Mouse (Mus musculus) layer of hippocampus, adult 18-20 months (tissue): Measurements from ENCODE around the gene Trim38. TPM values are rescaled to one million over a fixed set of nuclear protein-coding genes. Genes with fewer than 3 reads are reported as not detected.

ENCODE experiments used
- DNase-seq, 2 experiments: peaks; one replicate each; pipeline ENCODE4 v3.0.0; 2022; ENCODE audit warnings: low spot score in 2 of 2
- total RNA-seq, 2 experiments: library from RNA; stranded (reverse); gene quantifications; 2 replicates each; pipeline ENCODE4 v1.2.3; 2021

Gene Trim38
- total RNA-seq, 2 experiments from 2014 or later, result not detected

DNA sequence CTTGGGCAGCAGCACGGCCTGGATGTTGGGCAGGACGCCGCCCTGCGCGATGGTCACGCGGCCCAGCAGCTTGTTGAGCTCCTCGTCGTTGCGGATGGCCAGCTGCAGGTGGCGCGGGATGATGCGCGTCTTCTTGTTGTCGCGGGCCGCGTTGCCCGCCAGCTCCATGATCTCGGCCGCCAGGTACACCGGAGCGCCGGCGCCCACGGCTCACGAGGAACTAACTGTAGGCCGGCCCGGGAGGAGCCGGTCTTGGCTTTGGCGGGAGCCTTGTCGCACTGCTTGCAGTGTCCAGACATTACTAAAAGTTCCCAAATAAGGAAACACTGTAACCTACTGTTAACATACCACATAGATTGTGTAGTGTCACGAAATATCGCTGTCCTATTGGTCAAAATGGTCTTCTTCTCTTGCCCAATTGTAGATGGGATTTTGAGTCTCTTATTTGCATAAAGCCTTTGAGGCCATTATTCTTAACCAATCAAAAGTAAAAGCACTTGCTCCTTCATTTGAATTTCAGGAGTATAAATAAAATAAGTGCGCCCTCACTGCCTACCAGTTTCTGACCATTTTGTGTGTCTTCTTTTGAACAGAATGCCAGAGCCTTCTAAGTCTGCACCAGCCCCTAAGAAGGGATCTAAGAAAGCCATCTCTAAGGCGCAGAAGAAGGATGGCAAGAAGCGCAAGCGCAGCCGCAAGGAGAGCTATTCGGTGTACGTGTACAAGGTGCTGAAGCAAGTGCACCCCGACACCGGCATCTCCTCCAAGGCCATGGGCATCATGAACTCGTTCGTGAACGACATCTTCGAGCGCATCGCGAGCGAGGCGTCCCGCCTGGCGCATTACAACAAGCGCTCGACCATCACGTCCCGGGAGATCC, 23.3 kb upstream of the Trim38 start, which contains the start of gene Hist1h2bb:
TSS of gene Hist1h2bb (plus strand) at position 534 of the 880 bp plus-strand sequence.
- peak; percentile 73 to 91 for DNase-seq

DNA sequence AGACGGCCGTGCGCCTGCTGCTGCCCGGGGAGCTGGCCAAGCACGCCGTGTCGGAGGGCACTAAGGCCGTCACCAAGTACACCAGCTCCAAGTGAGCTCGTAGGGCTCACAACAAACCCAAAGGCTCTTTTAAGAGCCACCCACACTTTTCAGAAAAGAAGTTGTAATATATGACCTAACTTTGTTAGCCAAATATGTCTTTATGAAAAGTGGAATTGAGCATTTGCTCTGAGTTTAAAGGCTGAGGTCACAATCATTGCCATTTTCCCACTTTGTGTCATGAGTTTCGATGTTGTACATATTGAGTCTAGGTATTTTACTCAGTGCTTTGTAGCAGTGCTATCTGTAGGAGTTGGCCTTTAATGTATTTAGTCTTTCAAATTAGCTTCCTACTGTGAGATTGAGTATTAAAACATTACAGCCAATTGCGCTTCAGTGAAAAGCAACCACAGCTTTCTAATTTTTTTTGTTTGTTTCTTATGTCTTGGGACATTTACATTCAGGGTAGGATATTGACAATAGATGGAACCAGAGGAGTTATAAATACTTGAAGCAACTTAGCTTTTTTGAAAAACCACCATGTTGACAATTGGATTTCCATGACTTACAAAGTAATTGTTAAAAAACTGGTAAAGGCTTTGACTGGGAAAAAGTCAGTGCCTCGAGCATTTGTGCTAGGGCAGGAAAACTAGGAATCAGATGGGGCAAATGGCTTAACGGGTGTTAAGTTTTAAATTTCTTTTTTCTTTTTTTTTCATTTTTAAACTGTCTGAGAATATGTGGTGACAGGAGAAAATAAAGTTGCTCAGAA, 22.4 kb upstream of the Trim38 start:
- DNase-seq, result no peak

DNA sequence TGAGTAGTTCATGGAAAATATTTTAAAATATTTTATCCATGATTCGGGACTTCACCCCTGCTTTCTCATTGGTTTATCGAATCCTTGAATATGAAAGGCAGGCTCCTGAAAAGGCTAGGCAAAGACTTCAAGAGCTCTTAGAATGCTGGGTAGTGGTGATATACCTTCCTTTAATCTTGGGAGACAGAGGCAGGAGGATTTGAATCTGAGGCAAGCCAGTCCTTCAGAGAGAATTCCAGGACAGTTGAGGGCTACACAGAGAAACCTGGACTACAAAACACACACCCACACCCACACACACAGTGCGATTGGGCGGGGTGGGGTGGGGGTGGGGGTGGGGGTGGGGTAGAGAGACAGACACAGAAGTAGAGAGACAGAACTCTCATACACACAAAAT, 21.8 kb upstream of the Trim38 start:
- no peak for DNase-seq

DNA sequence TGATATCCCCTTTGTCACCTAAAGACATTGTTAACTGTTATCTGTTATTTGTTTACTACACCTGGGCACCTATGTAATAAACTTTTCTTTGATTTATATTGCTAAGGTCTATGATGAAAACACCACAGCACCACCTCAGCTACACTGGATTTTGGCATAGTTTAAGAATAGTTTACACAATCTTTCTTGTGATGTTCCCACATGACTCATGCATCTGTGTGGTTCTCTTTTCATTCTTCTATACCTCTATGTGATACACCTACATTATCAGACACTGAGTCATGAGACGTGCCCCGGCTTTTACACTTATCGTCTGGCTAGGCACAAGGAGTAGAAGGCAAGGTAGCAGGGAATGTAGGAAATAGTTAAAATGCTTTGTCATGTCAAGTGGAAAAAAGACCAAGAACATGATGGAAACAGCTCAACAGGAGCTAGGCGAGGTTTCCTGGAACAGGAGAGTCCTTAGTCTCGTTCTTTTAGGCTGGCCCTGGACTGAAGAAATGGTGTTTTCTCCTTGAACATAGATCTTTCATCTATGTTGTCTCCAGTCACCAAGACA, 20.1 kb upstream of the Trim38 start:
- DNase-seq, result no peak

DNA sequence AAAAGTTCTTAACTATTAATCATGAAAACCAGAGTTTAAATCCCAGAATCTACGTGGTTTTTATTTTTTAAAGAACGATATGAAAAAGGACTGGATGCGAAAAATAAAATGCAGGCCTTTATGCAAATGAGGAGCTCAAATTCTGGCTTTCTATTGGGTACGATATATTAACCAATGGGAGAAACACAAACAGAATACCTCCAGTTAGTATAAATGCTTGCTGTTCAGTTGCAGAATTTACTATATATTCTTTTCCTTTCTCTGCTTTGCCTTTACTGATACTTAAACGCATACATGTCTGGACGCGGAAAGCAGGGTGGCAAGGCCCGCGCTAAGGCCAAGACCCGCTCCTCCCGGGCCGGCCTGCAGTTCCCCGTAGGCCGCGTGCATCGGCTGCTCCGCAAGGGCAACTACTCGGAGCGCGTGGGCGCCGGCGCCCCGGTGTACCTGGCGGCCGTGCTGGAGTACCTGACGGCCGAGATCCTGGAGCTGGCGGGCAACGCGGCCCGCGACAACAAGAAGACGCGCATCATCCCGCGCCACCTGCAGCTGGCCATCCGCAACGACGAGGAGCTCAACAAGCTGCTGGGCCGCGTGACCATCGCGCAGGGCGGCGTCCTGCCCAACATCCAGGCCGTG, 18.8 kb upstream of the Trim38 start, which contains the start of gene Hist1h2ab:
TSS of gene Hist1h2ab (plus strand) at position 288 of the 639 bp plus-strand sequence.
- DNase-seq, result peak in 1 of 2 experiments; percentile 60

DNA sequence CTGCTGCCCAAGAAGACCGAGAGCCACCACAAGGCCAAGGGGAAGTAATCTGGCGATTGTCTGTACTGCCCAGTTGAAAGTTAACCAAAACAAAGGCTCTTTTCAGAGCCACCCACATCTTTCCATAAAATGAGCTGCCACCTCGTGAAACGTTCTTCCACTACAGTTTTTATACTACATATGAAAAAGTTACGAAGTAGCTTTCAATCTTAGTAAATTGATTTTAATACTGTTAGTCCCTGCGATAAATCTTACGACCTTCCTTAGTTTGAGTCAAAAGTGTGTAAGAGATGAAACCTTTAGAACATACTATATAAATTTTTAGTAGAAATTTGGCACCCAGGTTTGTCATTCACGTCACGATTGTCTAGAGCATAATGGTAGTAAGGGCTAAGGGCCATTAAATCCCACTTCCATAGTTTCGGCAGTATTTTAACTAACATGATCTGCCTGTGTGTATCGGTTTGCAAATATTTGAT, 18.2 kb upstream of the Trim38 start:
- DNase-seq, result no peak

DNA sequence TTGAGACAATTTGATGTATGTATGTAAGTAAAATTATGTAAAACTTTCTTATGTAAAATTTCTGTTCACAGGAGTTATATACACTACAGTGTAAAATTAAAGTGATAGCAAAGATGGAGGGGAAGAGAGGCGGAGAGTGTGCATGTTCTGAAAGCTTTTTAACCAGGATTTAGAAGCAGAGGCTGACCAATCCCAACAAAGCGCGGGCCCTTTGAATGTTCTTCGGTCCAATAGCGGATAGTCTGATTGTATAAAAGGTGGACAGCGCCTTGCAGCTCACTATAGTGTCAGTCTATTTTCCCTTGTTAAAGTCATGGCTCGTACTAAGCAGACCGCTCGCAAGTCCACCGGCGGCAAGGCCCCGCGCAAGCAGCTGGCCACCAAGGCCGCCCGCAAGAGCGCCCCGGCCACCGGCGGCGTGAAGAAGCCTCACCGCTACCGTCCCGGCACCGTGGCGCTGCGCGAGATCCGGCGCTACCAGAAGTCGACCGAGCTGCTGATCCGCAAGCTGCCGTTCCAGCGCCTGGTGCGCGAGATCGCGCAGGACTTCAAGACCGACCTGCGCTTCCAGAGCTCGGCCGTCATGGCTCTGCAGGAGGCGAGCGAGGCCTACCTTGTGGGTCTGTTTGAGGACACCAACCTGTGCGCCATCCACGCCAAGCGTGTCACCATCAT, 17.5 kb upstream of the Trim38 start, which contains the start of gene Hist1h3b:
TSS of gene Hist1h3b (plus strand) at position 201 of the 675 bp plus-strand sequence.
- peak; percentile 83 to 97 for DNase-seq

DNA sequence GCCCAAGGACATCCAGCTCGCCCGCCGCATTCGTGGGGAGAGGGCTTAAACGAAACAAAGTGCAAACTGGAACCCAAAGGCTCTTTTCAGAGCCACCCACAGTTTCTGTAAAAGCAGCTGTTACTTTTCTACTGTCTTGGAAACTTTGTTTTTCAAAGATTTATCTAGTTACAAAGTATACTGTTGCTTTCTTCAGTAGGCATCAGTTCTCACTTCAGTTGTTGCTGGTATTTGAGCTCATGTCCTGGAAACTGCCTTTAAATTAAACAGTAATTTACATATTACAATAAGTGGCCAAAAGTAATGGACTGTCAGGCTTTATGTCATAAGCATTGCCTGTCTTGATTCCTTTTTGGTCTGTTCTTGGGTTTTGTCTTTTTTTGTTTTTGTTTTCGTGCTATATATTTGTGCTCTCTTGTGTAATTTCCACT, 17.0 kb upstream of the Trim38 start:
- no peak for DNase-seq

DNA sequence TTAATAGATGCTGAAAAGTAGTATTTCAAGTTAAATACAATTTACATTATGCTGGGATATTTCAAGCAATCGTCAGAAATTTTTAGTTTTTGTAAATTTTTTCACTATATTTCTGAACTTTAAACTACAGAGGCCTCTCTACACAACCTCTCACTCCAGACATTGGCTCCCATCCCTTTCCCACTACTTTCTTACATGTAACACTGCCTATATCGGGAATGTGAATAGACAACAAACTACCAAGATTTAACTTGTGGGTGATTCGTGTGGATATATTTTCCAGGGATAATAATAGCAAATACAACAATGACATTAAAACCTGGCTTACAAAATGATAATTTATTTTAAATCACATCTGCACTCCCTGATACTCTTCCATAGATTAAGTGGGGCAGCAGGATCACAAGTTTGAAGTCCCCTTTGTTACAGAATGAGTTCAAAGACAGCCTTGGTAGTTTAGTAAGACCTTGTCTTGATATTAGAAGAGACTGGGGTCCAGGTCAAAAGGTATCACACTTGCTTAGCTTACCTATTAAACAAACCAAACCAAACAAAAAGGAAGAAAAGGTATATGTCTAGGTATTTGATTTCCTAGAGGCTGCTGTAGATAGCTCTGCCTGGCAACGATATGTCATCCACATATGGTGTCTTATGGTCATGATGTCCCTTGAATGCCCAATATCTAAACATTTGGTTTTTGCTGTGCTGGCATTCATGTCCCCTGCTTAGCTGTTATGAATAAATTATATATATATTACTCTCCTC, 16.2 kb upstream of the Trim38 start:
- DNase-seq, result no peak

DNA sequence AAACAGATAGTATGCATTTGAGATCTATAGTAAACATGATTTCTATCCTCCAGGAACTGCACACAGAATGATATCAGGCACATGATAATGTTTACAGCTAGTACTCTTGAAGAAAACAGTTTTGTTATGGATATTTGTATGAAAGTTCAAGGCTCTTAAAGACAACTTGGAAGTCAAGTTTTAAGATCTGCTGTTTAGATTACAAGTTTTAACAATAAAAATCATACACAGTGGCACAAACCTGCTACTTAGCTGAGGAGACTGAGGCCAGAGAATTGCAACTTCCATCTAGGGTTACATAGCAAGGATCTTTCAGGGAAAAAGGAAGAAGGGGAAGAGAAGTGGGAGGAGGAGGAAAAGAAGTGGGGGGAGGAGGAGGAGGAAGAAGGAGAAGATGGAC, 14.7 kb upstream of the Trim38 start:
- DNase-seq, result no peak

DNA sequence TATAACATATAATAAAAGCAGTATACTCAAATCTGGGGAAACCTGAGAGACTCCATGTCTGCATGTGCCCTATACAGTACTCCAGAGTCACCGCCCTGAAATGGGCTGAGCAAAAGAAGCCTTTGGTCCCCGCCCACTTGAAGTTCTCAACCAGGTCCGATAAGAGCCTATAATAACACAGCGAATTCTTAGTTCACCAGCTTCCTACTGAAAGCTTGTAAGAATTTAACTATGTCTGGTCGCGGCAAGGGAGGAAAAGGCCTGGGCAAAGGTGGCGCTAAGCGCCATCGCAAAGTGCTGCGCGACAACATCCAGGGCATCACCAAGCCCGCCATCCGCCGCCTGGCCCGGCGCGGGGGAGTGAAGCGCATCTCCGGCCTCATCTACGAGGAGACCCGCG, 12.9 kb upstream of the Trim38 start, which contains the start of gene Hist1h4b:
TSS of gene Hist1h4b (plus strand) at position 224 of the 400 bp plus-strand sequence.
- peak; percentile 84 to 95 for DNase-seq

DNA sequence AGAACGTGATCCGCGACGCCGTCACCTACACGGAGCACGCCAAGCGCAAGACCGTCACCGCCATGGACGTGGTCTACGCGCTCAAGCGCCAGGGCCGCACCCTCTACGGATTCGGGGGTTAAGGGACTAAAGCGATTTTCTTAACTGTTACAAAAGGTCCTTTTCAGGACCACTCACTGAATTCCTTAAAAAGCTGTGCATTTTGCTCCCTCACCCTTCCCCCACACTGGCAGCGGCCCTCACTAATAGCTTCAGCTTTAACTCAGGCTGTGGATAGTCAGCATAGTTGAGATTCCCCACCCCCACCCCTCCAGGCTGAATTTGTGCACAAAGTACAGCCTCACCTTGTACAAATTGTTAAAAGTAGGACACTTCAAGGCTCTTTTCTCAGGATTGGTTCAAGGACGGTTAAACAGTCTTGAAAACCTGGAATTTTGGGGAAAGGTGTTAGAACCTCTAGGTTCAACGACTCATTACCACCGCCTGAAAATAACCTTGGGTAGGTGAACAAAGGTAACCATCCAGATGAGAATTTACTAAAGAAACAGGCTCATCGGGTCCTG, 12.4 kb upstream of the Trim38 start:
- DNase-seq, result no peak

DNA sequence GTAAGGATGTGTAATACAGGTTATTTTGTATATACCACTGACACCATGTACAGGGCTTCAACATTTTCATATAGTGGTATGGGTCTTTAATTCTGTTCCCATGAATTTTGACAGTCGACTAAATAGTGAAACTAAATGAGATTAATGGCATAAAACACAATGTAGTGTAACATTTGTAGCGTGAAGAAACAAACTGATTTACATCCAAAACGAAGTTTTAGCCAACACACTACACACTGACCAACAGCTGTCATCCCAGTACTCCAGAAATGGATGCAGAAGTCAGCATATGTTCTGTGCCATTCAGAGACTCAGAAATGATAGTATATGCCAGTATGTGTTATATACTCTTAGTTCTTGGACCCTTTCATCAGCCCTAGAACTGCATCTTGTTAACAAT, 11.8 kb upstream of the Trim38 start:
- DNase-seq, result no peak

DNA sequence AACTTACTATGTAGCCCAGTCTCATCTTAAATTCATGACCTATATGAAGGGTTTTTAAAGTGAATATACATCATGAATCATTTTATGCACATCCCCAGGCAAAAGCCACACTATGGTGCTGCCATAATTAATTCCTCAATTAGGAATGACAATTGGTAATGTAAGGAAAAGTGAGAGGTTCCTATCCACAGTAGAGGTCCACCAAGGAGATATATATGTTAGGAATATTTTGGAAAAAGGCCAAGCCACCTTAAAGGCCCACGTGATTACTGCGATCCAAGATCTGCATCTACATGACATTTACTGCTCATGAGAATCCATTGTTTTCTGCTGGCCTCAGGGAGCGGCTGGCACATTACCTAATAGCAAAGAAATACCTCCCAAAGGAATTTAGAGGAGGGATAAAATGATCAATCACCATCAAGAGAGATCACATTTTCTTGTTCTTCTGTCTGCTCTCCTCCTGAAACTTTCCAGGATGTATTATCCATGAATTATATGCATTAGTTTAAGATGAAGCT, 10.4 kb upstream of the Trim38 start:
- DNase-seq, result no peak

DNA sequence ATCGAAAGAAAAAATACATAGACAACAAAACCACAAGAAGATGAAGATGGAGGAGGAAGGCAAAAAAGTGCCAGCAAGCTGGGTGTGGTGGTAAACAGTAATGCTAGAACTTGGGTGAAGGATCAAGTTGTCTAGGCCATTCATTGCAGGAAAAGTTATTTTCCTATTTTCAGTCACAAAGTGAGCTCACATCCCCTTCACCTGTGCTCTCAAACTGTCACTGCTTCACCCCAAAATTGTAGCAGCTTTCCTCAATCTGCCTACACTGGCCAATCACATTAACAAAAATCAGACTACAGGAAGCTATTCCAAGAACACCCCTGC, 9.8 kb upstream of the Trim38 start:
- no peak for DNase-seq

DNA sequence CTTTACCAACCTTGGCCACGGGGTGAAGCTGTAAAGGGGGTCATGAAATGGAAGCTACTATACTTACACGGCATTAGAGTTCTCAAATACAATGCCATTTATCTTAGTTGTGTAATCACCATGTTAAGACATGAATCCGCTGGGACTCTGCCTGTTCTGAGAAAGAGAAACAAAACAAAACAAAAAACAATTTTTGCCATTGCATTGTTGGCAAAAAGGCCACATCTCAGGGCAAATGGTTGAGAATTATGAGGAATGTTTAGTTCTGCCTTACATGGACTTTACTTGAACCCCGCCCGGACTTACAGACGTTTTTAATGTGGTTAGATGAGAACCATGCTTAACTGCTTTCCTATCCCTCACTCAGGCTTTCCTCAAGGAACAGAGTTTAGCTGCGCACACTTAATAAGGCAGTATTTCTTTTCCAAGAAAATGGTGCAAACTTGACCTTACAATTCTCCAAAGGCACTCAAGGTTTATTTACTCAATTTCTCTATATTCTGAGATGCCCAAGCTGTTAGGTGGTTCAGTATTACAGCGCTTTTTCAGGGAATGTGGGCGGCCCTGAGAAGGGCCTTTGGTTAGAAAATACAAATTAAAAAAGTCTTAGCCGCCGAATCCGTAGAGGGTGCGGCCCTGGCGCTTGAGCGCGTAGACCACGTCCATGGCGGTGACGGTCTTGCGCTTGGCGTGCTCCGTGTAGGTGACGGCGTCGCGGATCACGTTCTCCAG, 9.3 kb upstream of the Trim38 start:
- DNase-seq, result peak in 1 of 2 experiments; percentile 28

DNA sequence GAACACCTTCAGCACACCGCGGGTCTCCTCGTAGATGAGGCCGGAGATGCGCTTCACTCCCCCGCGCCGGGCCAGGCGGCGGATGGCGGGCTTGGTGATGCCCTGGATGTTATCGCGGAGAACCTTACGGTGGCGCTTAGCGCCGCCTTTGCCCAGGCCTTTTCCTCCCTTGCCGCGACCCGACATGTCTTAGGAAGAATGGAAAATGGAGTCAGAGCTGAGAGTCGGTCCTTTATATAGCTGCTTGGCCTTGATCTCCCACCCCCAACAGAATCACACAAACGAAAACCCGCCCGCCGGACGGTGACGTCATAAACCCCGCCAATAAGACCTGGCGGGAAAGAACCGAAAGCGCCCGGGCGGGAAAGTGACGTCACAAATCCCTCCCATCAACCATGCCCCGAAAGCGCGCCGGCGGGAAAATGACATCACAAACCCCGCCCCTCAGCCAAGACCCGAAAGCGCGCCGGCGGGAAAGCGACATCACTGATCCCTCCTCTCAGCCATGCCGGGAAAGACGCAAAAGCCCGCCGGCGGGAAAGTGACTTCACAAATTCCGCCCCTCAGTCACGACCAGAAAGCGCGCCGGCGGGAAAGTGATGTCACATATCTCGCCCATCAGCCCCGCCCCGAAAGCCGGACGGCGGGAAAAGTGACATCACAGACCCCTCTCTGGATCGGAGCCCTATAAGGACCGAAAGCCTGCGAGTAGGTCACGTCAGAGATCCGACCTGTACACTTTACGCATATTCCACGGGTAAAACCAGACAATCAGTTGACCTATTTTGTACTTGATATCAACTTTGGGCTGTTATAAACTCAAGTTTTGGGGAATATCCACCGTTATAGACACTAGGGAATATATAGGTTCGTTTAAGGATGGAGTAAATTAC, 8.5 kb upstream of the Trim38 start, which contains the start of gene Hist1h4a:
TSS of gene Hist1h4a (minus strand) at position 259 of the 893 bp plus-strand sequence.
- peak; percentile 97 to 98 for DNase-seq
